ENCODE assay signal across 8 mouse cellular contexts in genomic region chr14:44988456-44989016, GRCm38 (mm10). TPM values are rescaled to one million over a fixed set of nuclear protein-coding genes. Genes with fewer than 3 reads are reported as not detected.
DNase-seq lines count a peak whose midpoint lies in the region; ATAC-seq lines count a peak whose summit lies in the region.

No protein-coding gene starts in this region.

- ATAC-seq in granulocyte monocyte progenitor cell, adult 5-6 weeks (replicated peaks; ENCODE audit: poor library complexity, severe bottlenecking) = peak; percentile 52
- peak; percentile 50 for ATAC-seq in megakaryocyte progenitor cell, adult 5-6 weeks (replicated peaks; ENCODE audit: poor library complexity)

- DNase-seq in adrenal gland, postnatal 14 days = peak; percentile 27
- DNase-seq in adrenal gland, postnatal 25 days = no peak
- DNase-seq in R1 (ENCODE audit: low read depth, low spot score) = peak; percentile 59
- peak; percentile 9 for DNase-seq in kidney, postnatal 14 days
- DNase-seq in spleen, postnatal 4 days (ENCODE audit: low spot score in 2 of 2) = peak; percentile 22 to 69
- no peak for DNase-seq in urinary bladder, postnatal 36 days (ENCODE audit: low spot score in 2 of 2)

RNA-seq across cellular contexts. Expression of gene Ptger2, which starts 0.5 kb away (rescaled TPM):
- 1.1 and 2.2 TPM in 2 replicates for total RNA-seq in adrenal gland, postnatal 14 days (2021)
- total RNA-seq in adrenal gland, postnatal 25 days (2021) = 0.38 and 0.49 TPM in 2 replicates
- 5.2 and 5.4 TPM in 2 replicates for total RNA-seq in granulocyte monocyte progenitor cell, adult 5-6 weeks (2014; fragmentation: Nextera tagmentation)
- total RNA-seq in granulocyte monocyte progenitor cell, adult 5-6 weeks (2017) = 3.1 and 3.5 TPM in 2 replicates
- 4.6 and 6.1 TPM in 2 replicates for total RNA-seq in megakaryocyte progenitor cell, adult 5-6 weeks (2015)
- 2.1 and 3.5 TPM in 2 replicates for total RNA-seq in megakaryocyte progenitor cell, adult 5-6 weeks (2017)

Comparison
In these comparisons a context has a peak if more than half of its experiments do, and no peak if none do; other contexts are left out.
1. DNase-seq: peak in adrenal gland, postnatal 14 days (single experiment), R1 (single experiment), kidney, postnatal 14 days (single experiment) and spleen, postnatal 4 days (2 of 2); none in adrenal gland, postnatal 25 days (single experiment) and urinary bladder, postnatal 36 days (0 of 2).